Mouse (Mus musculus): Measurements from ENCODE around the gene Myoz1. TPM values are rescaled to one million over a fixed set of nuclear protein-coding genes. Genes with fewer than 3 reads are reported as not detected.

Gene Myoz1
- polyA plus RNA-seq, 1 experiment from 2014 or later = 5.6 TPM

- no peak for ATAC-seq (ENCODE audit: low read depth)
- Histone ChIP-seq H3K4me3 (ENCODE audit: low read depth, low read length) (peak overlapping the region; percentile 93), H3K9me3 (replicated peaks; ENCODE audit: control insufficient read depth, low read length) (no peaks in the 10 kb centered on the region), H3K36me3 (ENCODE audit: control insufficient read depth, insufficient read depth) (peaks cover 24% of the 10 kb centered on the region), H3K27me3 (ENCODE audit: control insufficient read depth, insufficient read depth, low read depth, low read length) (no peaks in the 10 kb centered on the region), H3K27ac (ENCODE audit: low read length) (peak overlapping the region; percentile 95), H3K4me2 (ENCODE audit: low read depth, low read length) (peak overlapping the region; percentile 87), H3K4me1 (ENCODE audit: control insufficient read depth, low read depth, low read length) (peaks cover 40% of the 10 kb centered on the region), H3K9ac (ENCODE audit: low read depth, low read length) (peak overlapping the region; percentile 92)
- 23% methylated on average over 27 of the region's 27 CpGs for WGBS (ENCODE audit: insufficient replicate concordance)
These were observed 39.6 kb upstream of the Myoz1 start for GRCm38 (mm10) chr14:20695761-20696520.

DNA sequence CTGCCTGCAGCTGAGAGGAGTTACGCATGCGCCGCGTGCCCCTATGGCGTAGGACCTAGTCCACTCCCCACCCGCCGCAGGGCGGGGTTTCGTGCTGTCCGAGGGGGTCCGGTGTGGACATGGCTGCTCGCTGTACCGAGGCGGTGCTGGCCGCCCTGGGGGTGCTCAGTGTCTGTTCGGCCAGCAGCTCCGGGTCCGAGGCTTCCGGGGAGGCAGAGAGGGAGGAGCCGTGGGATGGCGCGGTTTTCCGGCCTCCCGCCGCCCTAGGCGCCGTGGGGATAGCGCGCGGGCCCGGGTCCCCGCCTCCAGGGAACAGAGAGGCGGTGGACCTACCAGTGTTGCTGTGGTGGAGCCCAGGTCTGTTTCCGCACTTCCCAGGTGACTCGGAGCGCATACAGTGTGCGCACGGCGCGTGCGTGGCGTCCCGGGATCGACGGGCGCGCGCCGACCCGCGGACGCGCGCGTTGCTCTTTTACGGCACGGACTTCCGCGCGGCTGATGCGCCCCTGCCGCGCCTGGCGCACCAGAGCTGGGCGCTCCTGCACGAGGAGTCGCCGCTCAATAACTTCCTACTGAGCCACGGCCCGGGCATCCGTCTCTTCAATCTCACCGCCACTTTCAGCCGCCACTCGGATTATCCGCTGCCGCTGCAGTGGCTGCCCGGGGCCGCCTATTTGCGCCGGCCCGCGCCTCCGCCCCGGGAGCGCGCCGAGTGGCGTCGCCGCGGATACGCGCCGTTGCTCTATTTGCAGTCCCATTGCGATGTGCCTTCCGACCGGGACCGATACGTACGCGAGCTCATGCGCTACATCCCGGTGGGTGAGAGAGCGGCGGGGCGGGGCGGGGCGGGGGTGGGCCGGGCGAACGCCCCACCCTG is 38.8 kb upstream of the Myoz1 start, which contains the start of gene Fut11:
Gene Fut11 (plus strand): TSS at position 85 of the 877 bp plus-strand sequence.
- H3K27me3 ChIP-seq (ENCODE audit: control insufficient read depth, insufficient read depth, low read depth, low read length) = no peaks in the 10 kb centered on the region
- peak; percentile 82 for ATAC-seq (ENCODE audit: low read depth)
- H3K9ac ChIP-seq (ENCODE audit: low read depth, low read length) = peak within 1 kb of the TSS; percentile 92
- H3K36me3 ChIP-seq (ENCODE audit: control insufficient read depth, insufficient read depth) = peaks cover 29% of the 10 kb centered on the region
- peak within 1 kb of the TSS; percentile 93 for H3K4me3 ChIP-seq (ENCODE audit: low read depth, low read length)
- WGBS (ENCODE audit: insufficient replicate concordance) = under 1% methylated on average over 109 of the region's 111 CpGs
- H3K9me3 ChIP-seq (replicated peaks; ENCODE audit: control insufficient read depth, low read length) = no peaks in the 10 kb centered on the region
- peaks cover 40% of the 10 kb centered on the region for H3K4me1 ChIP-seq (ENCODE audit: control insufficient read depth, low read depth, low read length)
- H3K4me2 ChIP-seq (ENCODE audit: low read depth, low read length) = peak within 1 kb of the TSS; percentile 87
- H3K27ac ChIP-seq (ENCODE audit: low read length) = peak within 1 kb of the TSS; percentile 95

GRCm38 (mm10) chr14:20694185-20694883 is 38.0 kb upstream of the Myoz1 start:
- Histone ChIP-seq H3K27me3 (ENCODE audit: control insufficient read depth, insufficient read depth, low read depth, low read length) (no peaks in the 10 kb centered on the region), H3K9ac (ENCODE audit: low read depth, low read length) (peak overlapping the region; percentile 92), H3K36me3 (ENCODE audit: control insufficient read depth, insufficient read depth) (peaks cover 36% of the 10 kb centered on the region), H3K4me1 (ENCODE audit: control insufficient read depth, low read depth, low read length) (peaks cover 40% of the 10 kb centered on the region), H3K4me2 (ENCODE audit: low read depth, low read length) (peak overlapping the region; percentile 87), H3K4me3 (ENCODE audit: low read depth, low read length) (peak overlapping the region; percentile 93), H3K9me3 (replicated peaks; ENCODE audit: control insufficient read depth, low read length) (no peaks in the 10 kb centered on the region), H3K27ac (ENCODE audit: low read length) (peak overlapping the region; percentile 95)
- WGBS (ENCODE audit: insufficient replicate concordance) = 41% methylated on average over 13 of the region's 13 CpGs
- no peak for ATAC-seq (ENCODE audit: low read depth)

GRCm38 (mm10) chr14:20693589-20694101 is 37.3 kb upstream of the Myoz1 start:
- Histone ChIP-seq H3K4me3 (ENCODE audit: low read depth, low read length) (no peak overlapping the region), H3K4me2 (ENCODE audit: low read depth, low read length) (no peak overlapping the region), H3K9ac (ENCODE audit: low read depth, low read length) (no peak overlapping the region), H3K9me3 (replicated peaks; ENCODE audit: control insufficient read depth, low read length) (no peaks in the 10 kb centered on the region), H3K36me3 (ENCODE audit: control insufficient read depth, insufficient read depth) (peaks cover 42% of the 10 kb centered on the region), H3K27me3 (ENCODE audit: control insufficient read depth, insufficient read depth, low read depth, low read length) (no peaks in the 10 kb centered on the region), H3K4me1 (ENCODE audit: control insufficient read depth, low read depth, low read length) (peaks cover 36% of the 10 kb centered on the region), H3K27ac (ENCODE audit: low read length) (no peak overlapping the region; the same call in 1 of the 2 replicates)
- no peak for ATAC-seq (ENCODE audit: low read depth)
- WGBS (ENCODE audit: insufficient replicate concordance) = 75% methylated on average over 10 of the region's 10 CpGs

DNA sequence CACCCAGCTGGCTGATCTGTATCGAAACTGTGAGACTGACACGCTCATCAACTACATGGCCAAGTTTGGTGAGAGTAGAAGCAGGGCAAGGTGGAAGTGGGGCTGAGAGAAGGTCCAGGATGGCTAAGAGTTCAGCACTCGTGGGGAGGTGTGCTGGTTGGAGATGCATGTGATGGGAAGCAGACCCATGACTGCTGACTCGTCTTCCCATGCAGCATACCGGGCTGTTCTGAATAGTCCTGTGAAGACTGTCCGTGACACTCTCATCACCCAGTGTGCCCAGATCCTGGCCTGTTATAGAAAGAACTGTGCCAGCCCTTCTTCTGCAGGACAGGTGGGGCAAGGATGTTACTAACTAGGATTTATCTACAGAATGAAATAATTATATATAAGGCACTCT is 35.4 kb upstream of the Myoz1 start:
- H3K9ac ChIP-seq (ENCODE audit: low read depth, low read length) = no peak overlapping the region
- no peak overlapping the region for H3K4me3 ChIP-seq (ENCODE audit: low read depth, low read length)
- H3K4me2 ChIP-seq (ENCODE audit: low read depth, low read length) = no peak overlapping the region
- no peaks in the 10 kb centered on the region for H3K27me3 ChIP-seq (ENCODE audit: control insufficient read depth, insufficient read depth, low read depth, low read length)
- 85% methylated on average over 6 of the region's 6 CpGs for WGBS (ENCODE audit: insufficient replicate concordance)
- peaks cover 18% of the 10 kb centered on the region for H3K4me1 ChIP-seq (ENCODE audit: control insufficient read depth, low read depth, low read length)
- H3K27ac ChIP-seq (ENCODE audit: low read length) = no peak overlapping the region
- no peaks in the 10 kb centered on the region for H3K9me3 ChIP-seq (replicated peaks; ENCODE audit: control insufficient read depth, low read length)
- ATAC-seq (ENCODE audit: low read depth) = no peak
- peaks cover 54% of the 10 kb centered on the region for H3K36me3 ChIP-seq (ENCODE audit: control insufficient read depth, insufficient read depth)

- WGBS (ENCODE audit: insufficient replicate concordance) = 81% methylated on average over 2 of the region's 2 CpGs
- no peaks in the 10 kb centered on the region for H3K27me3 ChIP-seq (ENCODE audit: control insufficient read depth, insufficient read depth, low read depth, low read length)
- no peak overlapping the region for H3K4me3 ChIP-seq (ENCODE audit: low read depth, low read length)
- no peak overlapping the region for H3K27ac ChIP-seq (ENCODE audit: low read length)
- no peak for ATAC-seq (ENCODE audit: low read depth)
- no peaks in the 10 kb centered on the region for H3K9me3 ChIP-seq (replicated peaks; ENCODE audit: control insufficient read depth, low read length)
- peaks cover 79% of the 10 kb centered on the region for H3K36me3 ChIP-seq (ENCODE audit: control insufficient read depth, insufficient read depth)
- H3K4me2 ChIP-seq (ENCODE audit: low read depth, low read length) = no peak overlapping the region
- H3K9ac ChIP-seq (ENCODE audit: low read depth, low read length) = no peak overlapping the region
- H3K4me1 ChIP-seq (ENCODE audit: control insufficient read depth, low read depth, low read length) = no peaks in the 10 kb centered on the region; the same call in 1 of the 2 replicates
These were observed 32.7 kb upstream of the Myoz1 start for GRCm38 (mm10) chr14:20689009-20689408.

GRCm38 (mm10) chr14:20686576-20686975 is 30.2 kb upstream of the Myoz1 start:
- H3K27ac ChIP-seq (ENCODE audit: low read length) = no peak overlapping the region
- no peaks in the 10 kb centered on the region for H3K9me3 ChIP-seq (replicated peaks; ENCODE audit: control insufficient read depth, low read length)
- ATAC-seq (ENCODE audit: low read depth) = no peak
- WGBS (ENCODE audit: insufficient replicate concordance) = 89% methylated on average over 3 of the region's 3 CpGs
- no peaks in the 10 kb centered on the region for H3K27me3 ChIP-seq (ENCODE audit: control insufficient read depth, insufficient read depth, low read depth, low read length)
- H3K9ac ChIP-seq (ENCODE audit: low read depth, low read length) = no peak overlapping the region
- H3K4me1 ChIP-seq (ENCODE audit: control insufficient read depth, low read depth, low read length) = no peaks in the 10 kb centered on the region
- no peak overlapping the region for H3K4me2 ChIP-seq (ENCODE audit: low read depth, low read length)
- peaks cover 82% of the 10 kb centered on the region for H3K36me3 ChIP-seq (ENCODE audit: control insufficient read depth, insufficient read depth)
- no peak overlapping the region for H3K4me3 ChIP-seq (ENCODE audit: low read depth, low read length)

DNA sequence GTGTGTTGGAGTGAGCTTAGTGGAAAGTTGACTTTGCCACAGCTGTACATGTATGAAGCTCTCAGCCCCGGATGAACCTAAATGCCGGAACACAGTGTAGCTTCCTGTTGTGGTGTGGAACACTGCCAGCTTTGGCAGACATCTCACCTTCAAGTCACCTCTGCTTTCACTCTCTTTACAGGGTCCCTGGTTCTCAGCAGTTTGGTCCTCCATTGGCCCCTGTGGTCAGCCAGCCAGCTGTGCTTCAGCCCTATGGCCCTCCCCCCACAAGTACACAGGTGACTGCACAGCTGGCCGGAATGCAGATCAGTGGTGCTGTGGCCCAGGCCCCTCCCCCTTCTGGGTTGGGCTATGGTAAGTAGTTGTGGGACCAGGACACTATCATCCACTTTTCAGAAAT is 26.2 kb upstream of the Myoz1 start:
- H3K36me3 ChIP-seq (ENCODE audit: control insufficient read depth, insufficient read depth) = peaks cover 77% of the 10 kb centered on the region
- 54% methylated on average over 3 of the region's 3 CpGs for WGBS (ENCODE audit: insufficient replicate concordance)

More for the DNA sequence above, 26.2 kb upstream of the Myoz1 start:
- Histone ChIP-seq H3K4me2 (ENCODE audit: low read depth, low read length) (no peak overlapping the region), H3K9me3 (replicated peaks; ENCODE audit: control insufficient read depth, low read length) (no peaks in the 10 kb centered on the region), H3K9ac (ENCODE audit: low read depth, low read length) (no peak overlapping the region), H3K4me3 (ENCODE audit: low read depth, low read length) (no peak overlapping the region), H3K27ac (ENCODE audit: low read length) (no peak overlapping the region), H3K4me1 (ENCODE audit: control insufficient read depth, low read depth, low read length) (no peaks in the 10 kb centered on the region), H3K27me3 (ENCODE audit: control insufficient read depth, insufficient read depth, low read depth, low read length) (no peaks in the 10 kb centered on the region)
- peak; percentile 52 for ATAC-seq (ENCODE audit: low read depth)

All from liver, embryonic 16.5 days (tissue).